Comparison of ENCODE assay signal across 18 mouse cellular contexts in the genomic region with DNA sequence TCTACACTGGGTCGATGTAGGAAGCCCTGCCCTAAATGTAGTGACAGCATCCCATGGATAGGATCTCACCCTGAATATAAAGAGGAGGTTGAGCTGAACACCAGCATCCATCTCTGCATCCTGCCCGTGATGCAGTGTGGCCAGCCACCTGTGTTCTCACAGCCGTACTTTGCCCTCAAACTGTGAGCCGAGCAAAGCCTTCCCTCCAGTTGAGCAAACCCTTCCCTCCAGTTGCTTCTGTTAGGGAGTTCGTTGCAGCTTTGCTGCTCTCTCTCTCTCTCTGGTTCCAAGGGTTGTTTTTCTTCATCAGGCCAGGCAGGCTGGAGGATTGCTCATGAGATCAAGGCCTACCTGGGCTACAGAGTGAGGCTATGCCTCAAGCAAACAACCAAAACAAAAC. TPM values are rescaled to one million over a fixed set of nuclear protein-coding genes. Genes with fewer than 3 reads are reported as not detected.
"Had no signal": no experiment of that assay in that cellular context is flagged by ENCODE, and none has a peak within 500 bp of the region (broad histone marks: within the 10 kb centered on the region; RNA-seq: fewer than 3 reads in every experiment).

No protein-coding gene starts in this region.

- H3K4me2 ChIP-seq: liver, embryonic 15.5 days; lung, embryonic 14.5 days; midbrain, embryonic 13.5 days; midbrain, embryonic 15.5 days; neural tube, embryonic 12.5 days had no signal

- H3K27me3 ChIP-seq: midbrain, embryonic 15.5 days had no signal

- H3K4me1 ChIP-seq: liver, embryonic 15.5 days had no signal

- H3K4me3 ChIP-seq: liver, embryonic 15.5 days; midbrain, embryonic 10.5 days; midbrain, embryonic 13.5 days; midbrain, embryonic 15.5 days; neural tube, embryonic 12.5 days had no signal

- DNase-seq: lung, adult 18-20 months; lung, embryonic 14.5 days; lung, postnatal 10 days; lung, postnatal 4 days; right cerebral cortex, postnatal 14 days; spleen, adult 18-20 months; thymus, adult 18-20 months; thymus, postnatal 14 days; thymus, postnatal 36 days had no signal

- H3K36me3 ChIP-seq: liver, embryonic 15.5 days; midbrain, embryonic 10.5 days; midbrain, embryonic 13.5 days; midbrain, embryonic 15.5 days; neural tube, embryonic 12.5 days had no signal

- H3K9me3 ChIP-seq: liver, embryonic 15.5 days; midbrain, embryonic 10.5 days; midbrain, embryonic 13.5 days; midbrain, embryonic 15.5 days; neural tube, embryonic 12.5 days had no signal

- ATAC-seq: midbrain, embryonic 13.5 days; midbrain, embryonic 15.5 days had no signal

- H3K27ac ChIP-seq: liver, embryonic 15.5 days; midbrain, embryonic 10.5 days; midbrain, embryonic 13.5 days; midbrain, embryonic 15.5 days; neural tube, embryonic 12.5 days had no signal

- H3K9ac ChIP-seq: liver, embryonic 15.5 days; lung, embryonic 14.5 days; midbrain, embryonic 13.5 days; midbrain, embryonic 15.5 days; neural tube, embryonic 12.5 days had no signal

RNA-seq across cellular contexts. Expression of gene Mall, which starts 5.2 kb away (rescaled TPM):
- total RNA-seq: megakaryocyte, adult 5-6 weeks; megakaryocyte-erythroid progenitor cell, adult 5-6 weeks; monocyte, adult 5-6 weeks; neutrophil, adult 5-6 weeks had no signal

RNA-seq across cellular contexts. Expression of gene Nphp1, which starts 53.8 kb away (rescaled TPM):
- total RNA-seq: monocyte, adult 5-6 weeks had no signal
